20 mouse cellular contexts compared by ENCODE assay signal in genomic region chr12:89979190-89979589, GRCm38 (mm10).
"Had no signal": no experiment of that assay in that cellular context is flagged by ENCODE, and none has a peak within 500 bp of the region (broad histone marks: within the 10 kb centered on the region; RNA-seq: fewer than 3 reads in every experiment).

No protein-coding gene starts in this region.

- ATAC-seq: liver, embryonic 12.5 days; midbrain, embryonic 13.5 days; midbrain, embryonic 16.5 days had no signal

- H3K9ac ChIP-seq: kidney, embryonic 15.5 days; limb, embryonic 13.5 days; liver, embryonic 12.5 days; liver, embryonic 15.5 days; midbrain, embryonic 13.5 days; neural tube, embryonic 13.5 days had no signal

- H3K4me1 ChIP-seq: kidney, embryonic 15.5 days; liver, embryonic 12.5 days; liver, embryonic 15.5 days; megakaryocyte, embryonic 14.5 days had no signal

- H3K27ac ChIP-seq: kidney, embryonic 15.5 days; limb, embryonic 13.5 days; liver, embryonic 12.5 days; liver, embryonic 15.5 days; midbrain, embryonic 10.5 days; midbrain, embryonic 13.5 days; neural tube, embryonic 13.5 days had no signal

- H3K36me3 ChIP-seq: kidney, embryonic 15.5 days; limb, embryonic 13.5 days; liver, embryonic 12.5 days; liver, embryonic 15.5 days; midbrain, embryonic 10.5 days; midbrain, embryonic 13.5 days; neural tube, embryonic 13.5 days had no signal

- H3K4me2 ChIP-seq: kidney, embryonic 15.5 days; limb, embryonic 13.5 days; liver, embryonic 12.5 days; liver, embryonic 15.5 days; midbrain, embryonic 13.5 days; neural tube, embryonic 13.5 days had no signal

- H3K4me3 ChIP-seq: kidney, embryonic 15.5 days; limb, embryonic 13.5 days; liver, embryonic 12.5 days; liver, embryonic 15.5 days; megakaryocyte, embryonic 14.5 days; midbrain, embryonic 10.5 days; midbrain, embryonic 13.5 days; myocyte; neural tube, embryonic 13.5 days had no signal

- H3K27me3 ChIP-seq: kidney, embryonic 15.5 days; limb, embryonic 13.5 days; liver, embryonic 12.5 days; liver, embryonic 15.5 days; megakaryocyte, embryonic 14.5 days; midbrain, embryonic 13.5 days; neural tube, embryonic 13.5 days had no signal

- DNase-seq: kidney, adult 8-10 months; kidney, postnatal 14 days; kidney, postnatal 4 days; left cerebral cortex, postnatal 4 days; liver; lung, adult 18-20 months; lung, postnatal 14 days; retina, postnatal 1 day; thymus, adult 18-20 months; thymus, postnatal 36 days had no signal

- H3K9me3 ChIP-seq: kidney, embryonic 15.5 days; limb, embryonic 13.5 days; liver, embryonic 12.5 days; liver, embryonic 15.5 days; midbrain, embryonic 10.5 days; midbrain, embryonic 13.5 days; neural tube, embryonic 13.5 days had no signal
